Mouse (Mus musculus): ENCODE data around the gene Tspan18. TPM values are rescaled to one million over a fixed set of nuclear protein-coding genes. Genes with fewer than 3 reads are reported as not detected.

Gene Tspan18
- polyA plus RNA-seq, 1 experiment from 2014 or later: 27.8 TPM

GRCm38 (mm10) chr2:93313768-93314632 lies 20.3 kb downstream of the Tspan18 start:
- peaks cover 49% of the 10 kb centered on the region for H3K4me1 ChIP-seq (ENCODE audit: control insufficient read depth, insufficient read depth, low read length)
- no peak overlapping the region for H3K4me2 ChIP-seq (ENCODE audit: low read length)
- no peaks in the 10 kb centered on the region for H3K27me3 ChIP-seq (ENCODE audit: control insufficient read depth, insufficient read depth, low read length)
- ATAC-seq (ENCODE audit: low FRiP score, low TSS enrichment) (peak; percentile 58; the same call in 1 of the 2 replicates), DNase-seq (peak; percentile 68)
- H3K4me3 ChIP-seq (replicated peaks; ENCODE audit: low read depth, low read length): no peak overlapping the region
- WGBS: 19% methylated on average over 15 of the region's 15 CpGs
- H3K27ac ChIP-seq (replicated peaks; ENCODE audit: low read depth, low read length): peak overlapping the region; percentile 70
- H3K9me3 ChIP-seq (ENCODE audit: control insufficient read depth, low read length): no peaks in the 10 kb centered on the region
- peaks cover 1% of the 10 kb centered on the region; the same call in 1 of the 2 replicates for H3K36me3 ChIP-seq (ENCODE audit: control insufficient read depth, insufficient read depth, low read length)
- no peak overlapping the region; the same call in 1 of the 2 replicates for H3K9ac ChIP-seq (replicated peaks; ENCODE audit: low read length)

DNA sequence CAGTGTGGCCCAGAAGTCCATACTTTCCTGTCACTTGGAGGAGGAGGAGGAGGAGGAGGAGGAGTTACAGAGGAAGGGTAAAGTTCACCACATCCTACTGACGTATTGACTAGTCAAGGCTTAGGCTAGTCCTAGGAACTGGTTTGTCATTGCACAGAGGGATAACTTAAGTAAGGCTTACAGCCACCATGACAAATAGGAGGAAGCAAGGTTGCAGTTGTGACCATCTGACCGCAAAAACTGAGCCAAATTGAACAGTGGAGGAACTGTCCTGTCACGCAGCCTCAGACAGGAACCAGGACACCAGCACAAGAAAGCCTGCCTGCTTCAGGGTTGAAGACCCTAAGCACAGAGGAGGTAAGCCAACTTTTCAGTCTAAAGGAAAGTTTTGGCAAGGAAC lies 21.8 kb downstream of the Tspan18 start:
- H3K9me3 ChIP-seq (ENCODE audit: control insufficient read depth, low read length): no peaks in the 10 kb centered on the region
- H3K27me3 ChIP-seq (ENCODE audit: control insufficient read depth, insufficient read depth, low read length): no peaks in the 10 kb centered on the region
- no peak overlapping the region for H3K4me2 ChIP-seq (ENCODE audit: low read length)
- no peak for ATAC-seq (ENCODE audit: low FRiP score, low TSS enrichment)
- no peak overlapping the region for H3K27ac ChIP-seq (replicated peaks; ENCODE audit: low read depth, low read length)
- no peak overlapping the region for H3K9ac ChIP-seq (replicated peaks; ENCODE audit: low read length)
- peaks cover 3% of the 10 kb centered on the region; the same call in 1 of the 2 replicates for H3K36me3 ChIP-seq (ENCODE audit: control insufficient read depth, insufficient read depth, low read length)
- WGBS: 86% methylated on average over 3 of the region's 3 CpGs
- peaks cover 38% of the 10 kb centered on the region for H3K4me1 ChIP-seq (ENCODE audit: control insufficient read depth, insufficient read depth, low read length)
- DNase-seq: no peak
- no peak overlapping the region for H3K4me3 ChIP-seq (replicated peaks; ENCODE audit: low read depth, low read length)

DNA sequence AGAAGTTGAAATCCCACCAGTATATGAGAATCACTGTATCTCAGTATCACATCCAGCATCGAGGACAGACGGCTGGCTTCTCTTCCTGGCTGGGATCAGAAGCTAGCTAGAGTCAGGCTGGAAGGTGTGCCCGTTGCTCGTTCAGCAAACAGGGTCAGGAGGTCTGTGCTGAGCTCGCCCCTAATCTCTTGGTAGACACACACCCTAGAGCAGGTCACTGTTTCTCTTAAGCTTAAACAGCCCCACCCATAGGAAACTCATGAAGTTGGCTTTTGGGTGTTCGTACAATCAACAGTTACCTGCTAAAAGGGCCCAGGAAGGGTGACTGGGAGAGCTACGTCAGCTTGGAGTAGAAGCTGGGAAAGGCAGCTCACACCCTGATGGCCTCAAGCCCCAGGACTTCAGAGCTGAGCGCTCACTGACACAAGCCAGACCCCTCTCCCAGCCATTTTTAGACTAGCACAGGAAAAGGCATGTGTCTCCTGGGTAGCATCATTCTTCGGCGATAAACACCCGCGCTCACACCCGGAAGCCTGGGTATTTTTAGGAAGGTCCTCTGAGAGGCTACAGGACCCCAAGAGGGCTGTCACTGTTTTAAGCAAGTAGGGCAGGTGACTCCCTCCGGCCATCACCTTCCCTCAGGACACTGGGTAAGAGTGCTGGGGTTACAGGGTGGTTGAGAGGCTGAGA lies 24.4 kb downstream of the Tspan18 start:
- H3K36me3 ChIP-seq (ENCODE audit: control insufficient read depth, insufficient read depth, low read length): peaks cover 3% of the 10 kb centered on the region; the same call in 1 of the 2 replicates
- H3K27me3 ChIP-seq (ENCODE audit: control insufficient read depth, insufficient read depth, low read length): no peaks in the 10 kb centered on the region
- no peak overlapping the region for H3K9ac ChIP-seq (replicated peaks; ENCODE audit: low read length)
- H3K4me1 ChIP-seq (ENCODE audit: control insufficient read depth, insufficient read depth, low read length): peaks cover 28% of the 10 kb centered on the region
- H3K27ac ChIP-seq (replicated peaks; ENCODE audit: low read depth, low read length): no peak overlapping the region
- no peak overlapping the region for H3K4me2 ChIP-seq (ENCODE audit: low read length)
- DNase-seq: no peak
- H3K9me3 ChIP-seq (ENCODE audit: control insufficient read depth, low read length): no peaks in the 10 kb centered on the region
- no peak overlapping the region for H3K4me3 ChIP-seq (replicated peaks; ENCODE audit: low read depth, low read length)
- 94% methylated on average over 14 of the region's 14 CpGs for WGBS
- no peak for ATAC-seq (ENCODE audit: low FRiP score, low TSS enrichment)

DNA sequence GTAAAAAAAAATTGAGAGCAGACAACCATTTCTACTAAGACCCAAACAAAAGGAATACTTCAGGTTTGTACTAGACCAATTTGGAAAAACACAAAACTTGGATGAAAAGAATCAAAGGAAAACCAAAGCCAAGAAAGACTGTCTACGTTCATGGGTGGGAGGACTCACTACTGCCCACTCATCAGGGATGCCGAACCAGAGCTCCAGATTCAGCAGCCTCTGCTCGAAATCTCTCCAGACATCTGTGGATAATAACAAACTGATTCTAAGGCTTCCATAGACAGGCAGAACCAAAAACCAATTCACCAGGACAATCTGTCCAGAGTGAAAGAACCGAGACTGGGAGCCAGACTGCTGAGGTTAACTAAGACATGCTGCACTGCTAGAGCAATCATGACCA lies 27.4 kb downstream of the Tspan18 start:
- Histone ChIP-seq H3K27ac (replicated peaks; ENCODE audit: low read depth, low read length) (no peak overlapping the region), H3K4me3 (replicated peaks; ENCODE audit: low read depth, low read length) (no peak overlapping the region), H3K36me3 (ENCODE audit: control insufficient read depth, insufficient read depth, low read length) (peaks cover 3% of the 10 kb centered on the region; the same call in 1 of the 2 replicates), H3K4me1 (ENCODE audit: control insufficient read depth, insufficient read depth, low read length) (peaks cover 29% of the 10 kb centered on the region), H3K9me3 (ENCODE audit: control insufficient read depth, low read length) (no peaks in the 10 kb centered on the region), H3K9ac (replicated peaks; ENCODE audit: low read length) (no peak overlapping the region), H3K27me3 (ENCODE audit: control insufficient read depth, insufficient read depth, low read length) (no peaks in the 10 kb centered on the region), H3K4me2 (ENCODE audit: low read length) (no peak overlapping the region)
- no peak for ATAC-seq (ENCODE audit: low FRiP score, low TSS enrichment)
- WGBS: 91% methylated on average over 4 of the region's 4 CpGs
- DNase-seq: no peak

GRCm38 (mm10) chr2:93304273-93304634 lies 30.1 kb downstream of the Tspan18 start:
- ATAC-seq (ENCODE audit: low FRiP score, low TSS enrichment) (peak; percentile 41; the same call in 1 of the 2 replicates), DNase-seq (no peak)
- Histone ChIP-seq H3K4me3 (replicated peaks; ENCODE audit: low read depth, low read length) (no peak overlapping the region), H3K36me3 (ENCODE audit: control insufficient read depth, insufficient read depth, low read length) (0 out of 2 replicates have a peak, but pooled peaks cover 3% of the 10 kb centered on the region), H3K4me1 (ENCODE audit: control insufficient read depth, insufficient read depth, low read length) (peaks cover 26% of the 10 kb centered on the region), H3K4me2 (ENCODE audit: low read length) (no peak overlapping the region), H3K9me3 (ENCODE audit: control insufficient read depth, low read length) (no peaks in the 10 kb centered on the region), H3K27ac (replicated peaks; ENCODE audit: low read depth, low read length) (peak overlapping the region; percentile 76), H3K9ac (replicated peaks; ENCODE audit: low read length) (no peak overlapping the region), H3K27me3 (ENCODE audit: control insufficient read depth, insufficient read depth, low read length) (no peaks in the 10 kb centered on the region)
- 33% methylated on average over 4 of the region's 4 CpGs for WGBS

DNA sequence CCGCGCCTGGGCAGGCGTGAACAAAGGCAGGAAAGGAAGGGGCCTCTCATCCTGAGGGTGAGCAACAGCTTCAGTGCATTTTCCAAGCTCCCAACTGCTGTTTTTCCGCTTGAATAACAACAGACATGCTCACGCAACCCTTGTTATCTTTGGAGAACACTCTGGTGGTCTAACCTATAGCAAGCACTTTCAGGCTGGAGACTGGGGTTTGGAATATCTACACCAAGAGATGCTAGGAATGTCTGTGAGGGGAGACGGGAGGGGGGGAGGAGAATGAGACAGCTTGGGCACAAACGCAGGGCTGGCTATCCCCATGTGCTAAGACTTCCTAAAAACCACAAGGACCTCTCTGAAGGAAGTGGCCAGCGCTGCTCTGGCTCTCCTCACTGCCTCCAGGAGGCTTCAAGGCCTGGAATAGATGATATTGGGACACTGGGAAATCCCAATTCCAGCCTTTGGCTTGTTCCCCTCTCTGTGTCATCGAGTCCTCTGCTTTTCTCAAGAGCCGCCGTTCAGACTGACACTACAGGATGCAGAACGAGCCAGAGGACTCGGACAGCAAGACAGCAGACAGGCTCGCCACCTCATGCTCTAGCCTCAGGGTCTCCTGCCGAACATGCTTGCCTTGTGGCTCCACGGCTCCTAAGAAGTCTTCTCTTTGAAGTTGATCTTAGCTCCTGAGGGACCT lies 30.6 kb downstream of the Tspan18 start:
- Histone ChIP-seq H3K36me3 (ENCODE audit: control insufficient read depth, insufficient read depth, low read length) (no peaks in the 10 kb centered on the region), H3K9me3 (ENCODE audit: control insufficient read depth, low read length) (no peaks in the 10 kb centered on the region), H3K4me3 (replicated peaks; ENCODE audit: low read depth, low read length) (no peak overlapping the region), H3K4me2 (ENCODE audit: low read length) (no peak overlapping the region), H3K4me1 (ENCODE audit: control insufficient read depth, insufficient read depth, low read length) (peaks cover 21% of the 10 kb centered on the region), H3K27me3 (ENCODE audit: control insufficient read depth, insufficient read depth, low read length) (no peaks in the 10 kb centered on the region), H3K27ac (replicated peaks; ENCODE audit: low read depth, low read length) (peak overlapping the region; percentile 76), H3K9ac (replicated peaks; ENCODE audit: low read length) (no peak overlapping the region; the same call in 1 of the 2 replicates)
- WGBS: 6% methylated on average over 16 of the region's 16 CpGs
- ATAC-seq (ENCODE audit: low FRiP score, low TSS enrichment) (peak; percentile 24; the same call in 1 of the 2 replicates), DNase-seq (peak; percentile 67)

- H3K4me1 ChIP-seq (ENCODE audit: control insufficient read depth, insufficient read depth, low read length): peaks cover 19% of the 10 kb centered on the region
- ATAC-seq (ENCODE audit: low FRiP score, low TSS enrichment) (no peak), DNase-seq (no peak)
- no peaks in the 10 kb centered on the region for H3K27me3 ChIP-seq (ENCODE audit: control insufficient read depth, insufficient read depth, low read length)
- H3K27ac ChIP-seq (replicated peaks; ENCODE audit: low read depth, low read length): peak overlapping the region; percentile 76
- WGBS: 25% methylated on average over 5 of the region's 5 CpGs
- no peak overlapping the region for H3K4me3 ChIP-seq (replicated peaks; ENCODE audit: low read depth, low read length)
- no peak overlapping the region; the same call in 1 of the 2 replicates for H3K9ac ChIP-seq (replicated peaks; ENCODE audit: low read length)
- H3K9me3 ChIP-seq (ENCODE audit: control insufficient read depth, low read length): no peaks in the 10 kb centered on the region
- H3K4me2 ChIP-seq (ENCODE audit: low read length): no peak overlapping the region
- no peaks in the 10 kb centered on the region for H3K36me3 ChIP-seq (ENCODE audit: control insufficient read depth, insufficient read depth, low read length)
Measured at GRCm38 (mm10) chr2:93303260-93303584, 31.1 kb downstream of the Tspan18 start.

GRCm38 (mm10) chr2:93297656-93298055 lies 36.6 kb downstream of the Tspan18 start:
- no peak for DNase-seq
- H3K27ac ChIP-seq (replicated peaks; ENCODE audit: low read depth, low read length): no peak overlapping the region
- H3K4me3 ChIP-seq (replicated peaks; ENCODE audit: low read depth, low read length): no peak overlapping the region
- no peak overlapping the region for H3K4me2 ChIP-seq (ENCODE audit: low read length)
- no peaks in the 10 kb centered on the region for H3K4me1 ChIP-seq (ENCODE audit: control insufficient read depth, insufficient read depth, low read length)
- no peak overlapping the region for H3K9ac ChIP-seq (replicated peaks; ENCODE audit: low read length)
- no peak for ATAC-seq (ENCODE audit: low FRiP score, low TSS enrichment)
- 85% methylated on average over 3 of the region's 3 CpGs for WGBS
- H3K27me3 ChIP-seq (ENCODE audit: control insufficient read depth, insufficient read depth, low read length): no peaks in the 10 kb centered on the region
- no peaks in the 10 kb centered on the region for H3K9me3 ChIP-seq (ENCODE audit: control insufficient read depth, low read length)
- no peaks in the 10 kb centered on the region for H3K36me3 ChIP-seq (ENCODE audit: control insufficient read depth, insufficient read depth, low read length)

Measured in midbrain, embryonic 14.5 days (tissue).